Mouse (Mus musculus) right cerebral cortex, adult 18-20 months (tissue): ENCODE data around the gene Smad5.

Experiments used
- DNase-seq: peaks from one replicate; pipeline ENCODE4 v3.0.0; 2022; ENCODE audit warnings: mixed read lengths

Smad5 gene

DNA sequence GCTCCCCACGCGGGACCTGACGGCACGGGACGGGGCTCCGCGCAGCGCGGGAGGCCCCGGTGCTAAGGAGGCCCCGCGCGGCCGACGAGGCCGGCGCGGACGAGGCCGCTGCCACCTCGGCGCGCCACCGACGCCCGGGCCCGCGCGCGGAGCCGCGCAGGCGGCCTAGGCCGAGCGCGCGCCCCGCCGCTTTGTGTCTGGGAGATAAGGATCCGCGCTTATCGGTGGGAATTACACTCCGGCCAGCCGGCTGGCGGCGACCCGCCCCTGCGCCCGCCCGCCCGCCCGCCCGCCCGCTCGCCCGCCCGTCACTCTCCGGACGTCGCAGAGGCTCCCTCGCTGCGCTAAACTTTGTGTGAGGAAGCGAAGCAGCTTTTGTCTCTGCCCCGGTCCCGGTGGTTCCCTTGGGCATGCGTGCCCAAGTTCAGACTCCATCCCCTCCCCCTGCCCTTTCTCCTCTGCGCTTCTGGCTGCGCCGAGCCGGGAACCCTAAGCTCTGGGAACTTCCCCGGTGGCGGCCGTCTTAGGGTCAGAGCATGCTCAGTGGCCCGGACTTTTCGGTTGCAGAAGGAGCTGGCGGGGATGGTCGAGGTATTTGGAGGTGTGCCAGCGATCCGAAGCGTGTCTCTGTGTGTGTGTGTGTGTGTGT, 536 bp downstream of the Smad5 start:
- peak; percentile 59 for DNase-seq

DNA sequence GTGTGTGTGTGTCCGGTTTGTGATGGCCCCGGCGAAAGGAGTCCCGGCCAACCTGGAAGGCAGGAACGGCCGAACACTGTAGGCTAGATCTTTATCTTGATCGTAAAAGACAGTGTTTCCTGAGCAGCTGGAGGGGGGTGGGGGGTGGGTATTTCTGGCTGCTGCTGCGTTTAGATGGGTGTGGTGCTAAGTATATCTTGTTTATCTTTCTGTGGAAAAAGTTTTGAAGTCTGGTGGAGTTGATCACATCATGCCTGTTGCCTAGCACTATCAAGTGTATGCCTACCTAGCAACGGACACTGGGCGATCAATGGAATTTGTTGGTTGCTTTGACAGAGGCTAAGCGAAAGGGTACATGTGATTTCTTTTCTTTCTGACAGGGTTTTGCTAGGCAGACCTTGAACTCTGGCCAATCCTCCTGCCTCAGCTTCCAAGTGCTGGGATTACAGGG, 1.1 kb downstream of the Smad5 start:
- DNase-seq: no peak

DNA sequence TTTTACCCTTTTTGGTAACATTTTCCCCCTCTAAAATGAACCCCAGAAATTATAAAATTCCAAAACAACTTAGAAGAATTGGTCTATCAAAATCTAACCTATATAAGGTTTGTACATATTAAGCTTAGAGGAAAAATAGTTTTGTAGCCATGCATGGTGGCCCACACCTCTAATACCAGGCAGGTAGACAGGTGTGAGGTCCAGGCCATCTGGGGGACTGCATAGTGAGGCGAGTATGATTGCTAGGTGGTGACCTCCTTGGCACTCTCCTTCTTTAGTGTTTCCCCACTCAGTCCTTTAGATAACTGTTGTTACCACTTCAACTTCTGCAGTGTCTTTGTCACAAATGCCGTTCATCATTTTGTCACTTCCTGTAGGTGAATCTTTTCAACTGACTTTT, 1.8 kb downstream of the Smad5 start:
- no peak for DNase-seq

DNA sequence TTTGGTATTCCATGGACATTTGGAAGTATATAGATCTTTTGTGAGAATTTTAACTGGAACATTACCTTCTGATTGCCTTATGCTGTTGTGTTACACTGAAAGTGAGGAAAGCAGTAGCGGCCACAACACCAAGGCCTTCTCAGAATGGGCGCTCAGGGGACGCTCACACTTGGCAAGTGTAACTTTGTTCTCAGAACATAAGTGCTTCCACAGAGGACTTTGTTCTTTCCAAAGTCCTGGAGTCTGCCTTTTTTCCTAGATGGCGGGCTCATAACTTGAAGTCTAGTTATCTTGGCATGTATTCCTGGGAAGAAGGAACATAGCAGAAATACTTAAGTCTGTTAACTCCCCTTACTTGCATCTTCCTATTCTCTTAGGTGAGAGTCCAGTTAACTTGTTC, 4.3 kb downstream of the Smad5 start:
- DNase-seq: no peak

DNA sequence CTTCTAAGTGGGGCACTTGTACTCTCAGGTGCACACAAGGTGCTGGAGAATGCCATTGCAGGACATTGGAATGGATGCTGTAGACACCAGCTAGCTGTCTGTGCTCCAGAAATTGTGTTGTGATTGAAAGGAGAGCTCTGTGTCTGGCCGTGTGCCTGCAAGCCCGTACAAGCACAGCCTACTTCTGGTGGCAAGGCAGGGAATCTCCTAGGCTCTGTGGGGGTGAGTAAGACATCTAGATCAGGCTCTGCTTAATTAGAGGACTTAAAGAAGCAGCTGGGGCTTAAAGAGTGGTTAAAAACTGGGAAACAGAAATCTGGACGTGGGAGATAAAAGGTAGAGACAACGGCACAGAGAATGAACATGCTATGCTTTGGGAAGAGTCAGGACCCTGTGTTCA, 4.8 kb downstream of the Smad5 start:
- DNase-seq: no peak

DNA sequence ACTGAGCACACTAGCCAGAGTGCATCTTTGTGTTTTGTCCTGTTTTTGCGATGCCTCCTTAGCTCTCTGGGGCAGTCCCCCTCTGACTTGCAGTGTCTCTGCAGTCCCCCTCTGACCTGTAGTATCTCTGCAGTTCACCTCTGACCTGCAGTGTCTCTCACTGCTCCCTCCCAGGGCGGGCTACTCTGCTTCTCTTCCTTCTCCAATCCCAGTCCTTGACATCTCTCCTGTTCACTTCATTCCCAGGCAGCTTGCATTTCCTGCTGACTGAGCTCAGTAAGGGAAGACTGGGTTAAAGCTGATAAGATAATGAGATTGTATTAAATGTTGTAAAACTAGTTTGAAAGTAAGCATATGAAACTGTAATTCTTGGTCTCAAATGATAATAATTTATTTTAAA, 7.8 kb downstream of the Smad5 start:
- no peak for DNase-seq

DNA sequence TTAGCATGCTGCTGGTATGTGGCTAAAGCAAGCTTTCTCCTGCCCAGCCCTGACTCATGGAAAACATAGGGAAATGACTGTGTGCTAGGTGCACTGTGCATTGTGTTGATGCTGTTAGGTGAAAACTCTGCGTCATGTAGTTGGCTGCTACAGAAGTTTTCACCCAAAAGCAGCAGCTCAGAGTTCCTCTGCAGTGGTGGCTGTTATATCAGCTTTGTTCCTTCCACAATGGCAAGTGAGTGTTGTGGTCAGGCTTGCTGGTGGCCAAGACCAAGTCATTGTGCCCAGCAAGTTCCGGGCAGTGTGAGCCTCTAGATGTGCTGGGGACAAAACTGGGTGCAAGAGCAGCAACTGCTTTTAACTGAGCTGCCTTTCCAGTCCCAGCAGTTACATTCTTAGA, 9.4 kb downstream of the Smad5 start:
- no peak for DNase-seq

DNA sequence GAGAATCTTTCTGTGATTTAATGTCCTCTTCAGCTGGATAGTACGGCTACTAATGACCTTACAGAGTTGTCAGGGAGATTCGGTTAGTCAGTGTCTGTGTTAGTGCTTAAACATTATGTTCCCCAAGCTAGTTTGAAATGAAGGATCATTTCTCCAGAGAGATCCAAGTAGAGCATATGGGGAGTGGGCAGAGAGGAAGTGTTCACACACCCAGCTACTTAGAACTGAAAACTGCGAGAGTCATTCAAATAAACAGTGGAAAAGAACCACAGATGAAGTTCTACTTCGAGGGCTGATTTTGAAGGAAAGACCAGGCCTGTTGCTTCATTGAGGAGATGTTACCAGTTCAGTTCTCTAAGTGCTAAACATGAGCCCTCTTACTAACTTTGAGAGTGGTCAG, 23.7 kb downstream of the Smad5 start:
- no peak for DNase-seq

DNA sequence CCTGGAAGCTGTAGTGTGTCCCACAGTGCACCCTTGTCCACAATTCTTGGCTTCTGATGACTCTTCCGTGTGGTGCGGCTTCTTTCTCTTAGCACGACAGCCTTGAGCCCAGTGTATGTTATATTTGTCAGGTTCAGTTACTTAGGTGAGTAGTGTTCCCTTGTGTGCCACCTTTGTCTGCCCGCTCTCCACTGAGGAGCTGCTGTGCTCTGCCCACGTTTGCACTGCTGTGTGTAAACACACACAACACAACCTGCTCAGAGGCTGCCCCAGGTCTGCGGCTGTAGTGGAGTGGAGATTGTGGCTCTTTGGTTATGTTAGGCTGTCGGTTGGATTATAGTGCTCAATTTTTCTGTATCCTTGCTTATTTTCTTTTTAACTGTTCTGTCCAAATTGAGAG, 26.2 kb downstream of the Smad5 start:
- no peak for DNase-seq

DNA sequence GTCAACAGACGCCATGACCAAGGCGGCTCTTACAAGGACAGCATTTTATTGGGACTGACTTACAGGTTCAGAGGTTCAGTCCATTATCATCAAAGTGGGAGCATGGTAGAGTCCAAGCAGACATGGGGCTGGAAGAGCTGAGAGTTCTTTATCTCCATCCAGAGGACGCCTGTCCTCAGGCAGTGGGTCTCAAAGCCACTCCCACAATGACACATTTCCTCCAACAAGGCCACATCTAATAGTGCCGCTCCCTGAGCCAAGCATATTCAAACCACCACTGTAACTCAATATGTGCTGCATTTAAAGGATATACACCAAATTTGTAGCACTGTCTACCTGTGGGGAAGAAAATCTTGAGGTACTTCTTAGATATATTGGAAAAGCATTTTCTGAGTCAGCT, 31.8 kb downstream of the Smad5 start:
- no peak for DNase-seq

DNA sequence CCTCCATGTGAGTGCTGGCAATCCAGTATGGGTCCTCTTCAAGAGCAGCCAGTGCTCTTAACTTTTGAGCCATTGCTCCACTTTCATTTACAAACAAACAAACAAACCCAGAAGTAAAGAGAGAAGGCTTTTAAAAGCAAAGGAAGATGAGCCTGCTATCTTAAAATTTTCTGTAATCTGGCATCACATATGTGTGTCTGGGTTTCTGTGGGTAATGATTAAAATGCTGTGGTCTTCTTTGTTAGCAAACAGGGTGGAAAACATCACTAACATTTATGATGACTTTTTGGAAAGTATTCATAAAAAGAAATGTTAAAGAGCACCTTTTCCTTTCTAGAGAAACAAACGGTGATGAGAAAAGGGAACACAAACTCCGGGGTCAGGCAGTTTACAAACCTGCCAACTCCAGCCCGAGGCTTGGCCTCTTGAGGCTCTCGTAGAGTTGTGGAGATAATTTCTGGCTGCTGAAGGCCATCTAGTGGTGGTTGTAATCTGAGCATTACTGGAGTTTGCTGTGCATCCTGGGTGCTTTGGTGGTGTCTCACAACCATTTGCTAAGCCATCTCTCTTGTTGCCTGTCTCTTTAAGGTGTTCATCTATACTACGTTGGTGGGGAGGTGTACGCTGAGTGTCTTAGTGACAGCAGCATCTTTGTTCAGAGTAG, 32.5 kb downstream of the Smad5 start:
- DNase-seq: peak; percentile 13

DNA sequence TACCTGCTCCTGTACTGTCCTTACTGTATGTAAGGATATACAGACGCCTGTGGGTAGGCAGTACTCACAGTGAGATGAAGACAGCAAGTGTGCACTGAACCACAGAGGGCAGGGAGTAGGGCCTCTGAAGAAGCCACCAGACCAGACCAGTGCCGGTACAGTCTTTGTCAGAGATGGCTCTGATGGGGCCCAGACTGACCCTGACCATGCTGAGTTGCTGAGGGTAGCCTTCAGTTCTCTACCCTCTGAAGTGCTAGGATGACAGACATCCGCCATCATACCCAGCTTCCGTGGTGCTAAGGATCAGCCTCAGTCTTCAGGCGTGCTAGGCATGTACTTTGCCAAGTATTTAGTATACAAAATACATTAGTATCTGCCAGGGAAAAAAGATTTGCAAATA, 36.7 kb downstream of the Smad5 start:
- DNase-seq: no peak

DNA sequence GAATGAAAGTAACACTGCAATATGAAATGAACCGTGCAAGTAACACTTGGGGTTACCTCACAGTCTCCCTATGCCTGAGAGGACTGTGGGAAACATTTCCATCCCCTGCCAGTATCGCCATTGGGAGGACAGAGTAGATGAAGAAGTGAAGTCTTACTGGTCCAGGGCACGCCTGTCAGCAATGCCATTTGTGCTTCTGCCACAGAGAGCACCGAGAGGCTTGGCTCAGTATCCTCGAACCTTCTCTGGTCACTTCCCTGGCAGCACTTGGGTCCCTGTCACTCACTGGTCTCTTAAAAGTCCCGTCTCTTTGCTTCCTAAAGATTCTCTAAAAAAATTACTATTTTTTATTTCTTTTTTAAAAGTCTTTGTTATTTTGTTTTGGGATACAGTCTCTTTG, 37.7 kb downstream of the Smad5 start:
- no peak for DNase-seq

DNA sequence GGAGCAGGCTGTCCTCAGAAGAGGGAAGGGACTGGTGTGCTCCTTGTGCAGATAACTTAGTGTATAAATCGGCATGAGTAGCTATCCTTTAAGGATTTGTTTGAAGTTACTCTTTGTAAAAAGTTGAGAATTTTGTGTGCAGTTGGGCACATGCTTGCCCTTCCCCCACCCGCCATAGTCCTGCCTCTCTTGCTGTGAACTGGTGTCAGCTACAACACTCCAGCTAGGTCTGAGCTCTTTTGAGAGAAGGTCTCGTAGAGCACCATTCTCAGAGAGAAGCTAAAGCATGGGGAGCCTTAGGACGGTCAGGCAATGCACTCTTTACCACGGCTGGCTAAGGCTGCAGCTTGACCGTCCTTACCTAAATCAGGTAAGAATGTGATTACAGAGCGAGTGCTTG, 38.9 kb downstream of the Smad5 start:
- DNase-seq: no peak

DNA sequence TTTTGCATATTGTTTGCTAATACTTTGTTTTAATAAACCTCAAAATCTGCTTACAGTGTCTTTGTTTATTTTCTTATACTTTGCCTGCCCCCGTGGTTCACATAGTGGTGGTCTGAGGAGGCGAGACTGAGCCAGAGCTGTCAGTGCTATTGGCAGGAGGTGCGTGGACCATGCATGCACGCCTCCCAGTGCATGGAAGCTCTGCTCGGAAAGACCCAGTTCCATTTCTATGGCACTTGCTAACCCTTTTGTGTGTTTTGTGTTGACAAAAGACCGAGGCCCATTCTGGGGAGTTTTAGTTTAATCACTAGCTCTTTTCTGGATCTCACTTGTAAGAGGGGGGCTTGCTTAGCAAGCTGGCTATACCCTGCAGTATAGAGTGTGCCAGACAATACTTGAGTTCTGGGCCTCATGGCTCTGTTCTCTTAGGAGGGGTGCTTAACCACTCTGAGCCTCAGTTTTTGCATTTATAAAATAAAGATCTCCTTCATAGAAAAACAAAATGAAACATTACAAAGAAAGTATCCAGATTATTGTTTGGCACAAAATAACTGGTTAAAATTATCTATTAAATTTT, 39.6 kb downstream of the Smad5 start:
- no peak for DNase-seq

DNA sequence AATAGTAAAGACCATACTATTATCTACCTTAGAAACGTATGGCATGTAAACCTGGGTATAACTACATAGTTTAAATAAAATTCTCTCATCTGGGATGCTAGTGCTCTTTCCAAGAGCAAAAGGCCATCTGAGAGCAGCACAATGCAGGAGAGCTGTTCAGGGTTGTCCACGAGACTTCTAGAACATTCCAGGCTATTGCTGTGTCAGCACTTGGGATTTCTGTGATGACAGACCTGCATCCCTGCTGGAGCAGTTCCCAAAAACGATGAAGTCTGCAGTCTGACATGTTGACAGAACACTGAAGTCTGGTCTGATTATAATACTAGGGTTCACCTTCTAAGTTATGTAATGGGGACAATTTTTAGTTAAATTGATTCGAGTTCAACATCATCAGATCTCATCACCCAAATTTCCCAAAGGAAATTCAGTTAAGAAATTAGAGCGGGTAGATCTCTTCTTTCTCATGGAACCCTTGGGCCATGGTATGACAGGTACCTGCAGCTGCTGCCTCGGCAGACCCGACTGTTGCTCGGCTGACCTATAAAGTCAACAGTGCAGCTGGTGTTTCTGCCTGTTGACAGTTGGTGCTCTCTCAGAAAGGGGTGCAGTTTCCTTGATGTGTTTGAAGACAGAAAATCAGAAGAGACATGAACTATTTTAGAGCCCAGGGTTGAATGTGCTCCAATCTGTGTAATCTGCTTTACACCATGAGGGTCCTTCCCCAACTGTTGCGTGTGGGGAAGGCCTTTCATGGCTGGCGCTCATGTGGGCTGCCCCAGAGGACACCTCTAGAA, 44.1 kb downstream of the Smad5 start:
- DNase-seq: no peak

DNA sequence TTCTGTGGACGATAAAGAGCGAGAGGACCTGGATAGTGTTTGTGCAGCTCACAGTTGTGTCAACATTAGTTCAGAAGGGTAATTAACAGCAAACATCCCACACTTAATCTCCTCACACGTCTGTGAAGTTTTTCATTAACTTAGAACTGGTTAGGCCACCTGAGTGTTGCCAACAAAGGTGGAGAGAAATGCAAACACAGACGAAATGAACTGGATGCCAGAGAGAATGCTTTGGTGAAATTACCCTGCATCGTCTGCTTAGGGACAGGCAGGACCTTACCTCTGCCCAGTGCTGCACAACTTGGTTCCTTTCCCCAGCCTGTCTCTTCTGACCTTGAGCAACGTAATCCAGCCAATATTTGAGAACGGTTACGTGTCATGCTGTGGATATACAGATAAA, 44.7 kb downstream of the Smad5 start:
- no peak for DNase-seq

DNA sequence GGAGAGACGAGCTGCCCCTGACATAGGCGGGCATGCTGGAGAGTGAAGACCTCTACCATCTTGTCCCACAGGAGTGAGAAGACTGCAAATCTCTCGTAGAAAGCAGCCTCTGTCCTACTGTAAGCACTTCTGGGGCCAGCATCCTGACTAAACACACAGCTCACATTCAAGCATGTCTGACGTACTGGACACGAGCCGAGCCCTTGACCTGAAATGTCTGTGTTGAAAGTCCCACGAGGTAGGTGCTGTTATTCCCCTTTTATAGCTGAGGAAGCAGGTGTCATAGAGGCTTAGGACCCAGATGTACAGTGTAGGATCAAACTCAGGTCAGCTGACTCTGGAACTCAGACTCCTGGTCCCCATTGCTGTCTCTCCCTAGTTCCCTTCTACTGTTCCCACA, 46.6 kb downstream of the Smad5 start:
- no peak for DNase-seq

DNA sequence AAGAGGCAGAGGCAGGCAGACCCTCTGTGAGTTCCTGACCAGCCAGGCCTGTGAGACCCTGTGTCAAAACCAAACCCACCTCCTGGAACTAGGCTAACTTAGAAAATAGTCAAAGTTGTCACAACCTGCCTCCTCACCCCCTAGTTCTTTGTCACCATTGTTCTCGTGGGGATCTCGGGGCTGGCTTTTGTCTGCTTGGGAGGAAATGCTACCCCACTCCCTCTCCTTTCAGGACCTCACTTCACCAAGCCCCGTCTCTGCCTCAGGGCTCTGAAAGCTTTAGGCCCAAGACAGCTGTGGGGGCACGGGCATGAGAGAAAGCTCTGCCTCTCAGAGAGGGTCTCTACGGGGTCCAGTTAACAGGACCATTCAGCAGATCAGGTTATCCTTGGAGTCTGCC, 49.0 kb downstream of the Smad5 start:
- DNase-seq: no peak

DNA sequence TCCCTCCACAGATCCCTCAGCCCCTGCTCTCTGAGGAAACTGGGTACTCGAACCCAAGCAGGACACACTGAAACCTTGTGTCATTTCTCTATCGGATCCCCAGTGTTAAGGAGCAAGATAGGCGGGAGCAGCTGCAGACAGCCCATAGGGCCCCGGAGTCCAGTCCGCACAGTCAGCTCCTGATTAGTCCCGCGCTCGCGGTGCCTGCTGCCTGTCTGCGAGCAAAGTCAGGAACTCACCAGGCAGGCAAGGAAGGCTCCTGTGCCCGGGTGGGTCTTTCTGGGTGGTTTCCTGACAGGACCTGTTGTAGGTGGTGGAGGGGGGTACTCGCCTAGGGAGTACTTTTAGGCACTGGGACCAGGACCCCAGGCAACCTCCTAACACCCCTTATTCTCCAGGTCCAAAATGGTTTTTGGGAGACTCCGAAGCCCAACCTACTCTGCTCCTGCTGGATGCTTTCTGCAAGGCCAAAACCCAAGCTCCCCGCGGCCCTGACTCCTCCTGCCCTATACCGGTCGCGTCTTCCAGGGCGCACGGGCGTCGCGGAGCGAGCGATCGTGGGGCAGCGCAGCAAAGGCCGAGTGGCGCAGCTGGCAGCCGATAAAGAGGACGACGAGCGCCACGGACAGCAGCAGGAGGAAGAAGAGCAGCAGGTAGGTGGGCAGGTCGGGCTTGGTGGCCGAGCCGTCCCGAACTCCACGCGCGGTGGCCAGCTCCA, 49.8 kb downstream of the Smad5 start:
- DNase-seq: no peak

DNA sequence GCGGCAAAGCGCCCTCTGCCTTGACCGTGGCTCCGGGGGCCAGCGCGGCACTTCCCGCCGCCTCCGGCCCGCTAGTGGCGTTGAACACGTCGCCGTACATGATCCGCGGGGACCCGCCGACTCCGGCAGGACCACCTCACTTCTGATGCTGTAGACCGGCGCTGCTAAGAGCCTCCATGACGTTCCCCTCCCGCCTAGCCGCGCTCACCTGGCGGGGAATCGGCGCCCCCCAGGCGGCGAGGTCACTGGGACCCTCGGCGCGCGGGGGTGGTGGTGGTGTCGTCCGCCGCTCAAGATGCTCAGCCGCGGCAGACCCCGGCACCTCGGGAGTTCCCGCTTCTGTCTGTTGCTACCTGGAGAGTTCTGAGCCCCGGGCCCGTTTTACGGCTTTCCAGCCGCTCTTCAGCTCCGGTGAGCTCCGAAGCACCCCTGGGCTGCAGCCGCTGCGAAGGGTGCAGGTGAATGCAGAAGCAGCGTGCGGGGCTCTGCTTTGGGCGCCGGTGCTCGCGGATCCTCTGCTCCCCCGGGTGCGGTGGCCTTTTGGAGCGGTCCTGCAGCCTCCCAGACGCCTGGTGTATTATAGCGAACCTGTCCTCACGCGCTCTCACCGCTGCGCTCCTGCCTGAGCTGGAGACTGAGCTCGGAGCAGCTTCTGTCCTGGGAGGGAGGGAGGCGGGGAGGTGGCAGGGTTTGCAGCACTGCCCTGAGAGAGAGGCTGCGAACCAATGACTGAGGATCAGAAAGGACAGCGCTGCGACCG, 50.6 kb downstream of the Smad5 start, which contains the start of gene Gm45623:
Gene Gm45623 (minus strand): TSS at position 636 of the 760 bp plus-strand sequence.
- no peak for DNase-seq

DNA sequence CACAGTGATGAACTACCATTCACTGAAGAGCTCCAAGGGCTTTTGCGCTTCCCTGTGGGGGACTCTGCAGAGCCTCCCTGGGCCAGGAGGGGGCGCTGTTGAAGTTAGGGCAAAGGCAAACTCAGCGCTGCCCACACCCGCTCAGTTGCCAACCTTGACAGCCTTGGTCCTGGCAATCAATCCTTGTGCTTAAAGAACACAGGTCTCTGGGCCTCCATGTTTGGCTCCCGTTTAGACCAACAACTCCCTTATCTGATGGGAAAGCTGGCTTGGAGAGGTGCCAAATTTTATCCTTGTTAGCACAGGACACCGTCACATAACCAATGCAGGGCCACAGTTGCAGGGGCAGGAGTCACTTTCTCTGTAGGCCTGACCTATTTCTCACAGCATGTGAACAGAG, 53.1 kb downstream of the Smad5 start:
- no peak for DNase-seq
